Mouse (Mus musculus) cerebellum, postnatal 25 days (tissue): ENCODE data around the gene Cyct.

Experiments
- DNase-seq, 2 experiments: peaks; one replicate each; pipeline ENCODE4 v3.0.0; 2021; ENCODE audit warnings: mixed read lengths in 2 of 2

The Cyct gene

GRCm38 (mm10) chr2:76334596-76334995, 25.7 kb downstream of the Cyct start:
- no peak for DNase-seq

DNA sequence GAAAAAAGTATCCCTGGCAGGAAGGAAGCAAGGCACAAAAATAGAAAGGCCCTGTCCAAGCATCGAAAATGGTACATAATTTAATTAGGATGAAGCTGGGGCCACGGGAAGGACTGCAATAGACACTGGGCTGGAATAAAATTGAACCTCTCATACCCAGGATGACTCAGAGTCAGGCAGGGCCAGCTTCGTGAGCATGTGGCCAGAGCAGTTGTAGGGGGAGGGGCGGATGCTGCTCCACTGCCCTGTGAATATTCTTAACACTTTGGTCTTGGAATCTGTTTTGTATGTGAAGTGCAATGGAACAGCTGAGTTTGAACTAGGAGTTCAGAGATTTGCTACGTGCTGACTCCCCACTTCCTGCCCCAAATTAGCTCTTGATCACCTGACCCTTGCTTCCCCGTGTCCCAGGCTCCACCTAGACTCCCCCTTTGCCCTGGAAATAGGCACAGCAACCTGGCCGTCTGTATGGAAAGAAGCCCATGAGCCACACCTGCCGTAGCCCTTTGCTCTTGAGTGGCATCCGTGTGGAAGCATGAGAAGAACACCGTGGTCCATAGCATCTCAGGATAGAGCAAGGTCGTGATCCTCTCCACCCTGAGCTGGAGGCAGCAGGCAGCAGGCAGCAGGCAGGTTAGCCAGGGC, 28.0 kb downstream of the Cyct start:
- no peak for DNase-seq

DNA sequence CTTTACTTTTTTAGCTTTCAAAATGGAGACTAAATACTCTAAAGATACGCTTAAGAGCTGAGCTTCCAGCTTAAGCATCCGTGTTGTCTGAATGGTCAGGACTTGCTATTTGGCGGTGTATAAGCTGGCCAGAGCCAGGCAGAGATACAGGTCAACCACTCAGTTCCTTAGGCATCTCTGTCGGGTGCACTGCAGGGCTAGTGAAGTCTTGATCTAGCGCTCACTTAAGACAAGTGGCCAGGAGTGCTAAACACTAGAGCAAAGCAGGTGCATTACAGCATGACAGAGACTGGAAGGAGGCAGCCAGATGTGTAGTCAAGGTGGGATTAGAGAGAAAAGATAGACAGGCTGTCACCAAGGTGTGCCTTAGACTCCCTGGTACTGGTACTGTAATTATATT, 30.2 kb downstream of the Cyct start:
- DNase-seq: no peak

- DNase-seq: no peak
These were observed 34.1 kb downstream of the Cyct start for GRCm38 (mm10) chr2:76326161-76326560.

- DNase-seq: no peak
These were observed 35.8 kb downstream of the Cyct start for GRCm38 (mm10) chr2:76324463-76324862.

DNA sequence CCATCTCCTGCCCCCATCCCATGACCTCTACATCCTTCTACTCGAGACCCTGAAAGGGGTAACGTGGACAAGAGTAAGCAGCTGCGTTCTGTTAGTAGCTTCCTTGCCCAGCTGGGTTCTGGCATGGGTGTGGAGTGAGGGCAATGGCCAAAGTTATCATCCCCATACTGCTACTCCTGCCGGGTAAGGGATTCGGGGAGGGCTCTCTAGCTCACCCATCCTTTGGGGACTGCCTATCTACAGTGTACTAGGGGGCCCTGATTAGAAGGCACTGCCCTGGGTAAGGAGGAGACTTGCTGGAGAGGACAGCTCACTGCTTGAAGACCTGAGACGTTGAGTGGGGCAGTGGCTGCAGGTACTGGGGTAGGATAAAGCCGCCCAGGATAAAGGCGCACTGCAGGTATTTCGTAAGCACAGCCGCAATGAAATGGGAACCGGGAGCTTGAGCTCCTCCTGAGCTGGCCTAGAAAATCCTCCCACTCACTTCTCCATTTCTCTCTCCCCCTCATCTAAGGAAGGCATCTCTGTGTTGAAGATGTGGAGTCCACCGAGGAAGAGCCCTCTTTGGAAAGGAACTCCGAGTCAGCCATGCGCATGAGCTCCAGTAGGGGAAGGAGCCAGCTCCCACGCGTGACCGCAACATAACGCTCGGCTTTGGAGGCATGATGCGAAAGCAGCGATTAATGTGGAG, 36.9 kb downstream of the Cyct start:
- no peak for DNase-seq

- no peak for DNase-seq
These were observed 39.9 kb downstream of the Cyct start for GRCm38 (mm10) chr2:76320336-76320735.

DNA sequence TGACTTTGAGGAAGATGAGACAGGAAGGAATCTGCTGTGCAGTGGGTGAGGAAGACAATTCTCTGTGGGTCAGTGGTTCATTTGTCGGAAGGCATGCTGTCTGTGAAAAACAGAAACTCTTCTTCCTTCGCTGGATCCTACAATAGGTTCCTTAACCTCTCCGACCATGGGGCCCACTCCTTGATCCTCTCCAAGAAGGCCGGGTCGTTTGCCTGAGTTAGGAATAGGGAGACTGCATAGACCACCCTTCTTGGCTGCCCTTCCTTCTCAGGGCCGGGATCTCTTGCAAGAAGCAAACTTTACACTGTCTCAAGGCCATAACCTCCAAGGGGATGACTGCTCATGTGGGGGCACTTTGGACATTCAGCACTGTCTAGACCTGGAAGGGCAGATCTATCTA, 41.0 kb downstream of the Cyct start:
- DNase-seq: no peak
